Mouse (Mus musculus) cerebellum, postnatal 14 days (tissue): ENCODE data around the gene Gpr19.
A peak's percentile ranks its signal among the peaks of the same experiment; 100 is the strongest.

Experiments
- DNase-seq, 2 experiments: peaks; one replicate each; pipeline ENCODE4 v3.0.0; 2021; ENCODE audit warnings: mixed read lengths in 2 of 2

Gene Gpr19

GRCm38 (mm10) chr6:134886475-134886874 is 11.9 kb downstream of the Gpr19 start:
- no peak for DNase-seq

- DNase-seq: no peak
Measured at GRCm38 (mm10) chr6:134885515-134885914, 12.9 kb downstream of the Gpr19 start.

- DNase-seq: no peak
Measured at GRCm38 (mm10) chr6:134883661-134884060, 14.7 kb downstream of the Gpr19 start.

- DNase-seq: no peak
Measured at GRCm38 (mm10) chr6:134880046-134880445, 18.3 kb downstream of the Gpr19 start.

GRCm38 (mm10) chr6:134879556-134879955 is 18.8 kb downstream of the Gpr19 start:
- DNase-seq: no peak

GRCm38 (mm10) chr6:134877892-134878291 is 20.5 kb downstream of the Gpr19 start:
- peak; percentile 45 to 76 for DNase-seq

GRCm38 (mm10) chr6:134877276-134877675 is 21.1 kb downstream of the Gpr19 start:
- no peak for DNase-seq

GRCm38 (mm10) chr6:134876795-134877194 is 21.6 kb downstream of the Gpr19 start:
- peak in 1 of 2 experiments; percentile 33 for DNase-seq

GRCm38 (mm10) chr6:134873018-134873417 is 25.4 kb downstream of the Gpr19 start:
- DNase-seq: no peak

- DNase-seq: no peak
Measured at GRCm38 (mm10) chr6:134872236-134872635, 26.1 kb downstream of the Gpr19 start.

- no peak for DNase-seq
Measured at GRCm38 (mm10) chr6:134870887-134871286, 27.5 kb downstream of the Gpr19 start.

- no peak for DNase-seq
Measured at GRCm38 (mm10) chr6:134870209-134870742, 28.1 kb downstream of the Gpr19 start.

GRCm38 (mm10) chr6:134867325-134867724 is 31.1 kb downstream of the Gpr19 start:
- no peak for DNase-seq

GRCm38 (mm10) chr6:134866113-134866512 is 32.3 kb downstream of the Gpr19 start:
- DNase-seq: no peak

- DNase-seq: peak; percentile 99 to 100
Measured at GRCm38 (mm10) chr6:134863146-134863545, 35.2 kb downstream of the Gpr19 start.

GRCm38 (mm10) chr6:134862671-134863104 is 35.7 kb downstream of the Gpr19 start:
- peak; percentile 37 to 41 for DNase-seq

GRCm38 (mm10) chr6:134861386-134861785 is 37.0 kb downstream of the Gpr19 start:
- DNase-seq: no peak

GRCm38 (mm10) chr6:134860275-134860674 is 38.1 kb downstream of the Gpr19 start:
- no peak for DNase-seq

- DNase-seq: no peak
Measured at GRCm38 (mm10) chr6:134859021-134859420, 39.4 kb downstream of the Gpr19 start.

GRCm38 (mm10) chr6:134855926-134856325 is 42.5 kb downstream of the Gpr19 start:
- DNase-seq: no peak

- DNase-seq: no peak
Measured at GRCm38 (mm10) chr6:134854782-134855181, 43.6 kb downstream of the Gpr19 start.

GRCm38 (mm10) chr6:134849985-134850384 is 48.4 kb downstream of the Gpr19 start:
- DNase-seq: no peak

GRCm38 (mm10) chr6:134849461-134849860 is 48.9 kb downstream of the Gpr19 start:
- no peak for DNase-seq

- peak; percentile 51 to 55 for DNase-seq
Measured at GRCm38 (mm10) chr6:134848197-134848890, 50.0 kb downstream of the Gpr19 start.

- no peak for DNase-seq
Measured at GRCm38 (mm10) chr6:134847550-134847949, 50.8 kb downstream of the Gpr19 start.
